ENCODE assay signal across 12 mouse cellular contexts in the genomic region with DNA sequence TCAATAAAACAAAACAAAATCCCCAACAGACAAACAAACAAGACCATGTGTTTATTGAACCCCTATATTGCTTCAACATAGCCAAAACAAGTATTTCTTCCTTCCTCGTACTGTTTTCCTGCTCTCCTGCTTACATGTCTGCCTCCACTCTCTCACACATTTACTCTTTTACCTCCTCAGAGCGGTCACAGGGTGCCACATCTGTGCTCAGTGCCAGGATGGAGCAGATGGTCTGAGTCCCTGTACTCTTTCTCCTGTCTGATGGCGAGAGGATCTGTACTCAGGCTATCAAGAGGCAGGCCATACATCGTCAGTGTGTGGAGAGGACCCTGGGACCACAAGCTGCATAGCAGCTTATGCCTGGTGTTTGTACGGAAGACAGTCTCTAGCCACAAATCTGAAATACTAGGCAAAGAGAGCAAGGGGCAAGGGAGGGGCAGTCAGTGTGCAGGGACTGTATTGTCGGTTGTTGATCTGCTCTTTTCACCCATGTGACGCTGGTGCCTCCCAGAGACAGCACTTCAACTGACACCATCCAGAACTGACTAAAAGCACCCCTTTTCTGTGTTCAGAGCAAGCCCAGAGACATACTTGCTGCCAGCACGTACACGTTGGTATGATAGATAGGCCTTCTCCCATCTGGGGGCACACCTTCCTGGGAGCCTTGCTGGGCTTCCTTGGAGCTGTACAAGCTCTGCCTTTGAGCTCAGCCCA.
DNase-seq lines count a peak whose midpoint lies in the region; ATAC-seq and TF ChIP-seq lines count a peak whose summit lies in the region.
"Had no signal": no experiment of that assay in that cellular context is flagged by ENCODE, and none has a peak within 500 bp of the region (broad histone marks: within the 10 kb centered on the region; RNA-seq: fewer than 3 reads in every experiment).

No protein-coding gene starts in this region.

- no peaks in the 10 kb centered on the region for H3K27me3 ChIP-seq in intestine, embryonic 16.5 days (replicated peaks; ENCODE audit: control insufficient read depth, insufficient read depth, low read length)

- H3K36me3 ChIP-seq in intestine, embryonic 16.5 days (ENCODE audit: control insufficient read depth, insufficient read depth, low read length): no peaks in the 10 kb centered on the region

- peak; percentile 52 to 67 for DNase-seq in cerebellum, postnatal 10 days
- DNase-seq in cerebellum, adult 8-10 months: no peak
- DNase-seq in layer of hippocampus, adult 2 months (ENCODE audit: low spot score in 2 of 2): peak; percentile 14 to 20
- DNase-seq in layer of hippocampus, postnatal 14 days (ENCODE audit: low spot score in 2 of 2): no peak
- peak; percentile 83 for DNase-seq in brain, adult 2 months (ENCODE audit: low read depth, low spot score)
- no peak for DNase-seq in lung, postnatal 36 days
- DNase-seq: adrenal gland, postnatal 14 days; embryo, embryonic 11 days; heart, adult 18-20 months had no signal

- peak overlapping the region; percentile 61 for H3K27ac ChIP-seq in layer of hippocampus, adult 2 months
- no peak overlapping the region for H3K27ac ChIP-seq in intestine, embryonic 16.5 days (ENCODE audit: low read length)

- no peak overlapping the region for H3K9ac ChIP-seq in intestine, embryonic 16.5 days (ENCODE audit: low read depth, low read length)

- H3K4me3 ChIP-seq in layer of hippocampus, adult 2 months: no peak overlapping the region; the same call in 1 of the 2 replicates
- no peak overlapping the region for H3K4me3 ChIP-seq in intestine, embryonic 16.5 days (ENCODE audit: low read length)

- no peaks in the 10 kb centered on the region for H3K9me3 ChIP-seq in intestine, embryonic 16.5 days (ENCODE audit: control insufficient read depth, low read length)

- ATAC-seq in intestine, embryonic 16.5 days: 0 out of 2 replicates have a peak, but pooled peaks have one; percentile 18
- ATAC-seq in monocyte, adult 5-6 weeks (replicated peaks; ENCODE audit: insufficient number of reproducible peaks, low FRiP score, low TSS enrichment, poor library complexity, severe bottlenecking): no peak; the same call in 1 of the 2 replicates
- ATAC-seq: forebrain, embryonic 16.5 days had no signal

- H3K4me2 ChIP-seq in intestine, embryonic 16.5 days (ENCODE audit: low read depth, low read length): no peak overlapping the region

- peak; percentile 48 for TF ChIP-seq CTCF in layer of hippocampus, adult 2 months (conservative IDR thresholded peaks at IDR 0.05)

- H3K4me1 ChIP-seq in intestine, embryonic 16.5 days (ENCODE audit: control insufficient read depth, insufficient read depth, low read length): no peaks in the 10 kb centered on the region

- 55% methylated on average over 9 of the region's 9 CpGs for WGBS in intestine, embryonic 16.5 days

Comparison
In these comparisons a context has a peak if more than half of its experiments do, and no peak if none do; other contexts are left out.
1. DNase-seq: peak in cerebellum, postnatal 10 days (2 of 2), layer of hippocampus, adult 2 months (2 of 2) and brain, adult 2 months (single experiment); none in cerebellum, adult 8-10 months (single experiment), layer of hippocampus, postnatal 14 days (0 of 2) and lung, postnatal 36 days (single experiment).